Mouse (Mus musculus): ENCODE results near the gene Arsg. TPM values are rescaled to one million over a fixed set of nuclear protein-coding genes. Genes with fewer than 3 reads are reported as not detected.
A peak's percentile ranks its signal among the peaks of the same experiment; 100 is the strongest.

Arsg gene
- polyA plus RNA-seq, 1 experiment from 2014 or later = 3.3 TPM

DNA sequence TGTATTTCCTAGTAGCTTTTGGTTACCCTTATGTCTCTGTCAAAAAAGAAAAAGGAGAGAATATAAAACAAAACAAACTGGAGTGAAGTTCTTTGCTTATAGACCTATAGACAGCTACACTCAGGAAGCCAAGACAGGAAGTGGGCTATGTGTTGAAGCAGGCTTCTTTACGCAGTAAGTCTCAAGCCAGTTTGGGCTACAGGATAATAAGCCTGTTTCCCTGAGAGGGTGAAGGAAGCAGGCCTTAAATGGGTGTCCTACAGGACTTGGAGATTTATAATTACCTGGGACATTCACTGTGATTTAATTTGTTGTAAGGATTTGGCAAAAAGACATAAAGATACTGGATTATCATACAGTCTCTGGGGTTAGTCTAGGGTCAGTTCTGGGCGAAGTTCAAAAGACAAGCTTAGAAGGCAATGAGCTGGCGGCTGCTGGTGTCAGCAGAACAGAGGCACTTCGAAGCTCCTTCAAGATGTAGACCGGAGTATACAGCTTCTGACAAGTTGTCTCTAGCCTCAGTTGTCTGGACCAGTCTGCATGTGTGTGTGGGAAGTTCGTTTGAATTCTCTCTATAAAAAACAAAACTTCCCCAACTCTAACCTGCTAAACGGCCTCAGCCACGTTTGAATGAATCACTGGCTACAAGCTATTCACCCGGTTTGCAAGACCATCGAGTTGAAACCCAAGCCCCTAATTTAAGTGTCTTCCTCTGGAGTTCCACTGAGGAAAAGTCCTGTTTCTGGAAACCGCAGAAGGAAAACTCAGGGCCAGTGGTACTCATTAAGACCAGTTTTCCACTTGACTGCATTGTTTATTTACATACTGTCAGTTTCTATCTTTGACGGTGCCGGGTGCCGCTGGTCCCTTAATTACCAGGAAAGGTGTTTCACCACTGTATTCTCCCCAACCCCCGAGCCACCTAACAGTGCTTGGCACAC, 2.0 kb upstream of the Arsg start:
- no peak overlapping the region for H3K27ac ChIP-seq
- H3K36me3 ChIP-seq = no peaks in the 10 kb centered on the region
- no peaks in the 10 kb centered on the region for H3K9me3 ChIP-seq
- H3K4me1 ChIP-seq = peaks cover 24% of the 10 kb centered on the region
- 26% methylated on average over 15 of the region's 15 CpGs for WGBS
- H3K9ac ChIP-seq = 0 out of 2 replicates have a peak overlapping the region, but pooled peaks have one; percentile 78
- H3K4me2 ChIP-seq = peak overlapping the region; percentile 91
- H3K27me3 ChIP-seq = peaks cover 43% of the 10 kb centered on the region
- ATAC-seq (ENCODE audit: insufficient number of reproducible peaks, insufficient read depth, low FRiP score, low TSS enrichment, low read depth) = no peak
- peak overlapping the region; percentile 58 for H3K4me3 ChIP-seq

DNA sequence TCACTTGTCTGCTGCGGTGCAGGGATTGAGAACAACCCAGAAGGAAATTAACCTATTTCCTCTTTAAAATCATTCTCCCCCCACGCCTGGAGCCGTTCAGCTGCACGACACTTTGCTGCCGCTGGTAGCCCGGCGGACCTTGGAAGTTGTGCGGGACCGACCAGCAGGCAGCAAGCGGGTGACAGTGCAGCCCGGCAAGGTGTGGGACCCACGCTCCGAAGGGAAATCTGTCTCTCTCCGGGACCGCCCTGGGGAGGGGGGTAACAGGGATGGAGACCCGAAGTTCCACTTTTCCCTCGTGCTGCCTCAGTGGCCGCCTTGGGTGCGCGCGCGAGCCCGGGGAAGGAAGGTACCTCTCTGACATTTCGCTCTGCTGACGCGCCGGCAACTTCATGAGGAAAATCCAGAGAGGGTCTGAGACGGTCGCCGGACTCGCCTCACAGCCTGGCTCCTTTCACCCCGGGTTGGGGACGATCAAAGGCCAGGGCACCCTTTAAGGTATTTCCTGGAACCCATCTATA, 943 bp upstream of the Arsg start:
- H3K9ac ChIP-seq = peak overlapping the region; percentile 78
- peak overlapping the region; percentile 58 for H3K4me3 ChIP-seq
- H3K27me3 ChIP-seq = peaks cover 51% of the 10 kb centered on the region
- H3K27ac ChIP-seq = no peak overlapping the region
- no peaks in the 10 kb centered on the region for H3K9me3 ChIP-seq
- H3K4me1 ChIP-seq = peaks cover 24% of the 10 kb centered on the region
- ATAC-seq (ENCODE audit: insufficient number of reproducible peaks, insufficient read depth, low FRiP score, low TSS enrichment, low read depth) = no peak
- no peaks in the 10 kb centered on the region for H3K36me3 ChIP-seq
- 0% methylated on average over 33 of the region's 33 CpGs for WGBS
- peak overlapping the region; percentile 91 for H3K4me2 ChIP-seq

DNA sequence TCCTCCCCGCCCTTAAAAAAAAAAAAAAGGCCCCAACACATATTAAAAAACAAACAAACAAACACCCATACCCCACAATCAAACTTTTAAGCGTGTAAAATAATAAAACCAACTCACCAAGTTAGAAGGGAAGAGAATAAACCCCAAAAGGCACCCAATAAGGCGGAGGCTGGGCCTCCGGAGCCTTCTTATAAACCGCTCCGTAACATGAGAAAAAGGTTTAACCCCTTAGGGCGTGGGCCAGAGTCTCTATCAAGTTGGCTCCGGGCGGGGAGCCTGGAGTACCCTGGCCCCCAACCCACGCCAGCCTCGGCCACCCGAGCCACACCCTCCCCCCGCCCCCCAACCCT, 378 bp upstream of the Arsg start:
- 0% methylated on average over 12 of the region's 13 CpGs for WGBS
- Histone ChIP-seq H3K27ac (0 out of 2 replicates have a peak overlapping the region, but pooled peaks have one; percentile 63), H3K36me3 (no peaks in the 10 kb centered on the region), H3K9me3 (no peaks in the 10 kb centered on the region), H3K4me1 (peaks cover 24% of the 10 kb centered on the region), H3K9ac (peak overlapping the region; percentile 78), H3K27me3 (peaks cover 51% of the 10 kb centered on the region), H3K4me3 (peak overlapping the region; percentile 58), H3K4me2 (peak overlapping the region; percentile 91)
- no peak for ATAC-seq (ENCODE audit: insufficient number of reproducible peaks, insufficient read depth, low FRiP score, low TSS enrichment, low read depth)

DNA sequence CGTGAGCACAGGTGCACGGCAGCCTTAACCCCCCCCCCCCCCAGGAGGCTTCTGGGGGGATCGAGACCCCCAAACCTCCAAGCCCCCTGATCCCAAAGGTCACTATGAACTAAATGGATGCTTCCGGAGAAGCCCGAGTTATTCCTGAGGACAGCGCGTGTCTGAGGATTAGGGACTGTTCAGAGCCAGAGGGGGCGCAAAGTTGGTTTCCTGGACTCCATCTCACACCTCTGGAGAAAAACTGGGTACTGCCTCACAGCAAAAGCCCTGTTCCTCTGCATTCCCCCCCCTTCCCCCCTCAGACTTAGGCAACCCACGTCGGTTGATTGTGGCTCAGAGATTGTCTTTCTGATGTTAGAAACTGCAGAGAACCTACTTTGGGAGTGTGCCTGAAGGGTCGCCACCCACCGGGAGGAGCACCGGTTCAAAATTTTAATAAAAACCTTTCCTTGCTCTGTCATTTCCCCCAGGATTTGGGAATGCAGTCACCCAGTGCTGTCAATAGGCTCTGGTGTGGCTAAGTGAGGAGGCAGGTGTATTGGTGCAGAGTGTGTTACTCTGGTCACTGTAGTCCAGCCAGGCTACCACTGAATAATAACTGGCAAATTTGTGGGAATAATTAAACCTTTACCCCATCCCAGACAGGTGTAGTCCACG, 1.0 kb downstream of the Arsg start:
- whole genome bisulfite sequencing = 9% methylated on average over 14 of the region's 14 CpGs
- H3K27ac ChIP-seq = no peak overlapping the region
- peaks cover 51% of the 10 kb centered on the region for H3K27me3 ChIP-seq
- H3K9me3 ChIP-seq = no peaks in the 10 kb centered on the region
- peak overlapping the region; percentile 91 for H3K4me2 ChIP-seq
- peak overlapping the region; percentile 78 for H3K9ac ChIP-seq
- peak overlapping the region; percentile 58 for H3K4me3 ChIP-seq
- peaks cover 24% of the 10 kb centered on the region for H3K4me1 ChIP-seq
- ATAC-seq (ENCODE audit: insufficient number of reproducible peaks, insufficient read depth, low FRiP score, low TSS enrichment, low read depth) = no peak
- no peaks in the 10 kb centered on the region for H3K36me3 ChIP-seq

DNA sequence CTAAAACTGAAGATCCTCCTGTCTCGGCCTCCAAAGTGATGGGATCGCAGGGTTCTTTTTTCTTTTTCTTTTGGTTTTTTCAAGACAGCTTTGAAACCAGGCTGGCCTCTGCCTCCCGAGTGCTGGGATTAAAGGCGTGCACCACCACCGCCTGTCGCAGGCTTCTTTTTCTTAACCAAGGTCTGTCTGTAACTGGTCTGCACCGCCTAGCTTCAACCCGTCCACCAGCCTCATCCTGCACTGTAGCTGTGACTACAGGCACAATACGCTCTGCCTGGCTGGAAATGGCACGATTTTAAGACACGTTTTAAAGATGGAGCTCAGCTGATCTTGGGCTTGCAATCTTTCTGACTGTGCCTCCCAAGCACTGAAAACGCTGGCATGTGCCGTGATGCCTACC, 1.7 kb downstream of the Arsg start:
- WGBS = 73% methylated on average over 13 of the region's 13 CpGs

DNA sequence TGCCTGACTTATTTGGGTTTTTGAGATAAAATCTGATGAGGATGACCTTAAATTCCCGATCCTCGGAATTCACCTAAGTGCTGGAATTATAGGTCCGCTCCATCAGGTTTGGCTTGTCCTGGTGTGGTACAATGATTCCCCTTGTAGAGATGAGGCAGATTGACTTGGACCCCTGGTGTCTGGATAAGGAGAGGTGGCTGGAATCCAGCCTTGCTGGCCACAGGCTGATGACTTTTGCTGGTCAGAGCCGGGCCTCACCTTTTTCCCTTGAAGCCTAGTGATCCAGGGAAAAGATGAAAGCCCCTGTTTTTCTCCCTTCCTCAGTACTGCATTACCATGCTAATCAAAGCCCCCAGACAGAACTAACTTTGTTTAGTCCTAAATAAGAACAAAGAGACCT, 2.5 kb downstream of the Arsg start:
- Histone ChIP-seq H3K9ac (no peak overlapping the region), H3K4me3 (no peak overlapping the region), H3K36me3 (no peaks in the 10 kb centered on the region), H3K27me3 (peaks cover 51% of the 10 kb centered on the region), H3K4me2 (no peak overlapping the region), H3K4me1 (peaks cover 23% of the 10 kb centered on the region), H3K9me3 (no peaks in the 10 kb centered on the region), H3K27ac (no peak overlapping the region)
- 69% methylated on average over 4 of the region's 4 CpGs for WGBS
- no peak for ATAC-seq (ENCODE audit: insufficient number of reproducible peaks, insufficient read depth, low FRiP score, low TSS enrichment, low read depth)

More for the DNA sequence above, 1.7 kb downstream of the Arsg start:
- no peak overlapping the region for H3K4me3 ChIP-seq
- no peak overlapping the region for H3K27ac ChIP-seq
- H3K36me3 ChIP-seq = no peaks in the 10 kb centered on the region
- H3K4me2 ChIP-seq = no peak overlapping the region
- no peak for ATAC-seq (ENCODE audit: insufficient number of reproducible peaks, insufficient read depth, low FRiP score, low TSS enrichment, low read depth)
- no peaks in the 10 kb centered on the region for H3K9me3 ChIP-seq
- peaks cover 24% of the 10 kb centered on the region for H3K4me1 ChIP-seq
- H3K9ac ChIP-seq = no peak overlapping the region
- peaks cover 51% of the 10 kb centered on the region for H3K27me3 ChIP-seq

DNA sequence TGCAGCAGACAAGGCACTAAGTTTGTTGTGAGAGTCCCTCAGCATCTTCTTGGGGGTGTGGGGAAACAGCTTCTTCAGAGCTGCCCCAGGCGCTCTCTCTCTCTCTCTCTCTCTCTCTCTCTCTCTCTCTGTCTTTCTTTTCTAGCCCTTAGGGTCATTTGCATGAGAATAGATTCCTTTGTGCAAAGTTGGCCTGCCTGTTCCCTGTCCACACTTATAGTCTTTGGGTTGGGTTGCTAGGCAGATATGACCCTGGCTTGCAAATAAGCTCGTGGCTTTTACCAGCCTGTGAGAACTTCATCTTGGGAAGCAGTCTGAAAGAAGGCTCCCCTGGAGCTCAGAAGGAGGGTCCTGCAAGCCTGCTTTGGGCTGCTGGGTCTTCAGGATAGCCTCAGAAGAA, 3.1 kb downstream of the Arsg start:
- no peak for ATAC-seq (ENCODE audit: insufficient number of reproducible peaks, insufficient read depth, low FRiP score, low TSS enrichment, low read depth)
- WGBS = 32% methylated on average over 2 of the region's 2 CpGs

DNA sequence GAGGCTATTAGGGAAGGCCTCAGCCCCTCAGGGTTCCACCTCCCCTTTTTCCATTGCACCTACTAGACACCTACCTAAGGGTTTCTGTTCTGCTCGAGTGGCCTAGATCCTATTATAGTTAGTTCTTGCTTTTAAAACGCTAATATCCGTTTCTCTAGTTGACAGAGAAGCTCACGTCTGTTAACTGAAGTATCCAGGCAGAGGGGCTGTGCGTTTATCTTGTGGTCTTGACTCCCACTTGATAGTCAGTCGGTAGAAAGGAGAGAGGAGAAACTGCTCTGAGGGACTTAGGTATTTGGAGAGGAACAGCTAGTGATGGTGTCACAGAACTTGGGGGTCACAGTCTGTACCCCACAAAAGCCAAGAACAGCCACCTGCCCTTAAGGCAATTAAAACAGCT, 3.5 kb downstream of the Arsg start:
- no peak overlapping the region for H3K27ac ChIP-seq
- WGBS = 58% methylated on average over 6 of the region's 6 CpGs

More for the DNA sequence above, 3.1 kb downstream of the Arsg start:
- Histone ChIP-seq H3K4me3 (no peak overlapping the region), H3K36me3 (no peaks in the 10 kb centered on the region), H3K27ac (no peak overlapping the region), H3K9me3 (no peaks in the 10 kb centered on the region), H3K4me1 (peaks cover 18% of the 10 kb centered on the region), H3K4me2 (no peak overlapping the region), H3K27me3 (peaks cover 45% of the 10 kb centered on the region), H3K9ac (no peak overlapping the region)

DNA sequence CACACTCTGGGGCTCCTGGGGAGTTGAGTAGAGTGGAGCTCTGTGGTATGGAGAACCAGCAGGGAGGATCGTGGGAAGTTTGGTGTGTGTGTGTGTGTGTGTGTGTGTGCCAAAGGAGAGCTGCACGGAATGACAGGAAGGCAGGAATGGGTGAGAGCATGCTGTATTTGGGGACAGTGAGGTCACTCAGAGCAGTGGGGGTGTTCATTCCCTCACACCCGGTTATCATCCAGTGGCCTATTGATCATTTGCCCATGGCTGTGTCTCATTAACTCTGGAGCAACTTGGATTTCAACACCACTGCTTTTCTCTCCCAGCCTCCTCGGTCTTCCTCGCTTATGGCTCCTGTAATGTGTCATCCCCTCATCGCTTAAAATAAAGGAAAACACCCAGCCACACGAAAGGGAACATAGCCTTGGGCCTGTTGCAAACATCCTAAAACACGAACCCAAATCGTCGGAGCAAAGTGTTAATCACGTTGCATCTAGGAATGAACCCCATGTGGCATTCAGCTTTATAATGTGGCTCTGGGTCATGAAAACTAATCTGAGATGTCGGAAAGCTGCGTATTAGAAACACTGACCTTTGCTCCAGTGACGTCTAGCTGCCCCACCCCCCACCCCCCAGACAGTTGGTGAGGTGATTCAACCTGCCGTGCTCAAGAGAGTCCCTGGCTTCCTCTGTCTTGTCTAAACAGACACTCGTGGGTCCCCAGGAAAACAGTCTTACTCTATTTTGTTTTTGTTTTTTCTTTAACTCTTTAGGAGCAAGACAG, 4.6 kb downstream of the Arsg start:
- no peak for ATAC-seq (ENCODE audit: insufficient number of reproducible peaks, insufficient read depth, low FRiP score, low TSS enrichment, low read depth)
- WGBS = 35% methylated on average over 16 of the region's 16 CpGs
- H3K4me2 ChIP-seq = no peak overlapping the region
- H3K27me3 ChIP-seq = peaks cover 33% of the 10 kb centered on the region
- H3K36me3 ChIP-seq = no peaks in the 10 kb centered on the region
- no peak overlapping the region for H3K9ac ChIP-seq
- H3K4me1 ChIP-seq = peaks cover 4% of the 10 kb centered on the region; the same call in 1 of the 2 replicates
- H3K27ac ChIP-seq = no peak overlapping the region
- no peaks in the 10 kb centered on the region for H3K9me3 ChIP-seq
- no peak overlapping the region for H3K4me3 ChIP-seq

More for the DNA sequence above, 3.5 kb downstream of the Arsg start:
- Histone ChIP-seq H3K4me3 (no peak overlapping the region), H3K9ac (no peak overlapping the region), H3K4me2 (no peak overlapping the region), H3K4me1 (peaks cover 13% of the 10 kb centered on the region), H3K9me3 (no peaks in the 10 kb centered on the region), H3K36me3 (no peaks in the 10 kb centered on the region), H3K27me3 (peaks cover 41% of the 10 kb centered on the region)
- ATAC-seq (ENCODE audit: insufficient number of reproducible peaks, insufficient read depth, low FRiP score, low TSS enrichment, low read depth) = no peak

DNA sequence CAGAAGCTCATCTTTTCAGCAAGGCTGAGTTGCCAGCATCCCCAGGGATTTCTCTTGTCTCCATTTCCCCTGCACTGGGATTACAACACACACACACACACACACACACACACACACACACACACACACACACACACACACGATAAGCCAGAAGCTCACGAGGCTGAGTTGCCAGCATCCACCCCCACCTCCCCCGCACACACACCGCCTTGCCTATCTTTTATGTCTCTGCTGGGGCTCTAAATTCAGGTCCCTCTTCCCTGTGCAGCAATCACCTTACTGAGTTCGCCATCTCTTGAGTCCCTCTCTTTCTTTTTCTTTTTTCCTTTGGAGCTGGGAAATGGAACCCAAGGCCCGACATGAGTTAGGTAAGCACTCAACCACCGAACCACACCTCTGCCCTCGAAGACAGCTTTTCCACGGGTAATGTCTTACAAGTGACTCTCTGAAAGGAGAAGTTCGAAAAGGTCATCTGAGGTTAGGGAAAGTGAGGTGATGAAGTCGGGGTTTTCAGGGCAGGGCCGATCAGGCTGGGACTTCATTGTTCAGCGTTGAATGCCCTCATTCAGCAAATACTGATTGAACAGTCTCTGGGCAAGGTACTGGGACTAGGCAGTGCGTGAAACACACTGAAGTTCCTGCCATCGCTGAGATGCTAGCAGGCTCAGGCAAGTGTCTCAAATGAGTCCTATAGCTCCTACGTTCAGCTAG, 6.6 kb downstream of the Arsg start:
- Histone ChIP-seq H3K4me2 (no peak overlapping the region), H3K4me1 (no peaks in the 10 kb centered on the region), H3K36me3 (no peaks in the 10 kb centered on the region), H3K9me3 (no peaks in the 10 kb centered on the region), H3K27me3 (peaks cover 24% of the 10 kb centered on the region), H3K4me3 (no peak overlapping the region), H3K27ac (no peak overlapping the region), H3K9ac (no peak overlapping the region)
- 60% methylated on average over 16 of the region's 16 CpGs for WGBS
- ATAC-seq (ENCODE audit: insufficient number of reproducible peaks, insufficient read depth, low FRiP score, low TSS enrichment, low read depth) = no peak

DNA sequence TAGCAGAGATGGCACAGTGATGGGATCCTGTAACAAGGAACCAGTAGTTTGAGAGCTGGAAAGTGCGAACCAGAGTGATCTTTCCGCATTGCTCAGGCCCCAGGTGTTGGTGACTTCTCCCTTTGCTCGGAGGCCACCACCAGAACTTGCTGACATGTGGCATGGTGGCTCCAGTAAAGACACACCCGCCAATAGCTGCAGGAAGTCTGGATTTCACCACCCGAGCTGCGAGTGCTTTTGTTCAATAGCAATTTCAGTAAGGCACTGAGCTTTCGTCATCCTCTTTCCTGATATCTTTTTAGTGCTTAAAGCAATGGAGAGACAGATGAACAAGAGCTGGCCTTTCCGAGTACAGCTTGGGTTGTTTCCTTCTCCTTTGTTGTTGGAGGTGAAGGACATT, 7.3 kb downstream of the Arsg start:
- no peaks in the 10 kb centered on the region for H3K9me3 ChIP-seq
- ATAC-seq (ENCODE audit: insufficient number of reproducible peaks, insufficient read depth, low FRiP score, low TSS enrichment, low read depth) = no peak
- no peak overlapping the region for H3K4me2 ChIP-seq
- no peak overlapping the region for H3K27ac ChIP-seq
- no peak overlapping the region for H3K9ac ChIP-seq
- peaks cover 18% of the 10 kb centered on the region for H3K27me3 ChIP-seq
- no peaks in the 10 kb centered on the region for H3K36me3 ChIP-seq
- WGBS = 74% methylated on average over 8 of the region's 8 CpGs
- no peak overlapping the region for H3K4me3 ChIP-seq
- no peaks in the 10 kb centered on the region for H3K4me1 ChIP-seq
